Mouse (Mus musculus): Measurements from ENCODE around the gene Clps. TPM values are rescaled to one million over a fixed set of nuclear protein-coding genes. Genes with fewer than 3 reads are reported as not detected.

Clps gene
- polyA plus RNA-seq, 2 experiments, result 0.15 TPM; not detected in 1

GRCm38 (mm10) chr17:28580396-28580795 lies 19.8 kb upstream of the Clps start:
- 5% methylated on average over 9 of the region's 9 CpGs for WGBS
- Histone ChIP-seq H3K27ac (replicated peaks; ENCODE audit: low read depth, low read length) (no peak overlapping the region), H3K4me2 (replicated peaks; ENCODE audit: low read depth, low read length, severe bottlenecking) (no peak overlapping the region), H3K9ac (ENCODE audit: low read depth, low read length, severe bottlenecking) (no peak overlapping the region), H3K27me3 (ENCODE audit: control insufficient read depth, insufficient read depth, low read length) (no peaks in the 10 kb centered on the region), H3K4me3 (replicated peaks; ENCODE audit: low read length) (no peak overlapping the region), H3K36me3 (ENCODE audit: control insufficient read depth, insufficient read depth, low read length) (no peaks in the 10 kb centered on the region), H3K9me3 (ENCODE audit: control insufficient read depth, low read length) (no peaks in the 10 kb centered on the region), H3K4me1 (ENCODE audit: control insufficient read depth, insufficient read depth, low read length) (peaks cover 6% of the 10 kb centered on the region; the same call in 1 of the 2 replicates)
- ATAC-seq (ENCODE audit: low FRiP score, low read depth), result 0 out of 2 replicates have a peak, but pooled peaks have one; percentile 48
- DNase-seq (ENCODE audit: low spot score), result peak; percentile 87
- no peak for TF ChIP-seq POLR2A (IDR thresholded peaks at IDR 0.05; ENCODE audit: borderline replicate concordance, extremely low read depth, insufficient read depth, insufficient read length)

GRCm38 (mm10) chr17:28575244-28576125 lies 14.9 kb upstream of the Clps start, which contains the start of gene Lhfpl5:
Gene Lhfpl5 (plus strand): TSS chr17:28575641.
- H3K4me3 ChIP-seq (replicated peaks; ENCODE audit: low read length), result peak within 1 kb of the TSS; percentile 19
- 18% methylated on average over 45 of the region's 50 CpGs for WGBS

GRCm38 (mm10) chr17:28572941-28573340 lies 12.4 kb upstream of the Clps start:
- DNase-seq (ENCODE audit: low spot score) (no peak), ATAC-seq (ENCODE audit: low FRiP score, low read depth) (no peak)
- whole genome bisulfite sequencing, result 84% methylated on average over 6 of the region's 6 CpGs

More at GRCm38 (mm10) chr17:28575244-28576125, 14.9 kb upstream of the Clps start, which contains the start of gene Lhfpl5:
- Histone ChIP-seq H3K4me2 (replicated peaks; ENCODE audit: low read depth, low read length, severe bottlenecking) (peak within 1 kb of the TSS; percentile 45), H3K36me3 (ENCODE audit: control insufficient read depth, insufficient read depth, low read length) (no peaks in the 10 kb centered on the region), H3K4me1 (ENCODE audit: control insufficient read depth, insufficient read depth, low read length) (peaks cover 9% of the 10 kb centered on the region; the same call in 1 of the 2 replicates), H3K9ac (ENCODE audit: low read depth, low read length, severe bottlenecking) (no peak within 1 kb of the TSS), H3K27me3 (ENCODE audit: control insufficient read depth, insufficient read depth, low read length) (no peaks in the 10 kb centered on the region), H3K27ac (replicated peaks; ENCODE audit: low read depth, low read length) (no peak within 1 kb of the TSS), H3K9me3 (ENCODE audit: control insufficient read depth, low read length) (no peaks in the 10 kb centered on the region)
- TF ChIP-seq POLR2A (IDR thresholded peaks at IDR 0.05; ENCODE audit: borderline replicate concordance, extremely low read depth, insufficient read depth, insufficient read length), result no peak
- DNase-seq (ENCODE audit: low spot score), result peak; percentile 35
- peak; percentile 68 for ATAC-seq (ENCODE audit: low FRiP score, low read depth)

GRCm38 (mm10) chr17:28572521-28572920 lies 12.0 kb upstream of the Clps start:
- Histone ChIP-seq H3K4me2 (replicated peaks; ENCODE audit: low read depth, low read length, severe bottlenecking) (no peak overlapping the region), H3K27me3 (ENCODE audit: control insufficient read depth, insufficient read depth, low read length) (no peaks in the 10 kb centered on the region), H3K9ac (ENCODE audit: low read depth, low read length, severe bottlenecking) (no peak overlapping the region), H3K4me3 (replicated peaks; ENCODE audit: low read length) (no peak overlapping the region), H3K27ac (replicated peaks; ENCODE audit: low read depth, low read length) (no peak overlapping the region), H3K9me3 (ENCODE audit: control insufficient read depth, low read length) (no peaks in the 10 kb centered on the region), H3K36me3 (ENCODE audit: control insufficient read depth, insufficient read depth, low read length) (no peaks in the 10 kb centered on the region), H3K4me1 (ENCODE audit: control insufficient read depth, insufficient read depth, low read length) (peaks cover 9% of the 10 kb centered on the region; the same call in 1 of the 2 replicates)
- ATAC-seq (ENCODE audit: low FRiP score, low read depth), result no peak
- no peak for TF ChIP-seq POLR2A (IDR thresholded peaks at IDR 0.05; ENCODE audit: borderline replicate concordance, extremely low read depth, insufficient read depth, insufficient read length)
- WGBS, result 84% methylated on average over 7 of the region's 7 CpGs
- no peak for DNase-seq (ENCODE audit: low spot score)

More at GRCm38 (mm10) chr17:28572941-28573340, 12.4 kb upstream of the Clps start:
- Histone ChIP-seq H3K9me3 (ENCODE audit: control insufficient read depth, low read length) (no peaks in the 10 kb centered on the region), H3K27ac (replicated peaks; ENCODE audit: low read depth, low read length) (no peak overlapping the region), H3K27me3 (ENCODE audit: control insufficient read depth, insufficient read depth, low read length) (no peaks in the 10 kb centered on the region), H3K4me2 (replicated peaks; ENCODE audit: low read depth, low read length, severe bottlenecking) (no peak overlapping the region), H3K36me3 (ENCODE audit: control insufficient read depth, insufficient read depth, low read length) (no peaks in the 10 kb centered on the region), H3K4me1 (ENCODE audit: control insufficient read depth, insufficient read depth, low read length) (peaks cover 9% of the 10 kb centered on the region; the same call in 1 of the 2 replicates), H3K9ac (ENCODE audit: low read depth, low read length, severe bottlenecking) (no peak overlapping the region), H3K4me3 (replicated peaks; ENCODE audit: low read length) (no peak overlapping the region)
- no peak for TF ChIP-seq POLR2A (IDR thresholded peaks at IDR 0.05; ENCODE audit: borderline replicate concordance, extremely low read depth, insufficient read depth, insufficient read length)

GRCm38 (mm10) chr17:28571868-28572267 lies 11.3 kb upstream of the Clps start:
- WGBS, result 79% methylated on average over 3 of the region's 3 CpGs

More at GRCm38 (mm10) chr17:28571868-28572267, 11.3 kb upstream of the Clps start:
- H3K27ac ChIP-seq (replicated peaks; ENCODE audit: low read depth, low read length), result no peak overlapping the region
- H3K9me3 ChIP-seq (ENCODE audit: control insufficient read depth, low read length), result no peaks in the 10 kb centered on the region
- H3K27me3 ChIP-seq (ENCODE audit: control insufficient read depth, insufficient read depth, low read length), result no peaks in the 10 kb centered on the region
- H3K4me1 ChIP-seq (ENCODE audit: control insufficient read depth, insufficient read depth, low read length), result peaks cover 9% of the 10 kb centered on the region; the same call in 1 of the 2 replicates
- DNase-seq (ENCODE audit: low spot score) (no peak), ATAC-seq (ENCODE audit: low FRiP score, low read depth) (no peak)
- H3K4me3 ChIP-seq (replicated peaks; ENCODE audit: low read length), result no peak overlapping the region
- H3K9ac ChIP-seq (ENCODE audit: low read depth, low read length, severe bottlenecking), result no peak overlapping the region
- H3K4me2 ChIP-seq (replicated peaks; ENCODE audit: low read depth, low read length, severe bottlenecking), result no peak overlapping the region
- no peaks in the 10 kb centered on the region for H3K36me3 ChIP-seq (ENCODE audit: control insufficient read depth, insufficient read depth, low read length)
- no peak for TF ChIP-seq POLR2A (IDR thresholded peaks at IDR 0.05; ENCODE audit: borderline replicate concordance, extremely low read depth, insufficient read depth, insufficient read length)
